Mouse (Mus musculus) forebrain, embryonic 16.5 days (tissue): ENCODE results near the gene Asb18. TPM values are rescaled to one million over a fixed set of nuclear protein-coding genes. Genes with fewer than 3 reads are reported as not detected.

Experiments used
- ATAC-seq: fragments of 200-750 bp; cut with Nextera tagmentation; 2 replicates; pipeline ENCODE4 v1.8.0; 2017; ENCODE audit warnings: mild to moderate bottlenecking, moderate library complexity
- H3K27ac ChIP-seq: fragments of 300-500 bp; sonication (generic); 2 replicates; pipeline ENCODE4 v1.5.1; 2014; ENCODE audit warnings: low read length, control low read depth
- H3K27me3 ChIP-seq: fragments of 300-500 bp; sonication (generic); replicated peaks from 2 replicates; pipeline ENCODE4 v1.6.1; 2014; ENCODE audit warnings: low read length; ENCODE audit not compliant: control insufficient read depth, insufficient read depth
- H3K36me3 ChIP-seq: fragments of 300-500 bp; sonication (generic); 2 replicates; pipeline ENCODE4 v1.6.1; 2014; ENCODE audit not compliant: control insufficient read depth, insufficient read depth
- H3K4me1 ChIP-seq: fragments of 300-500 bp; sonication (generic); replicated peaks from 2 replicates; pipeline ENCODE4 v1.6.1; 2014; ENCODE audit warnings: low read length; ENCODE audit not compliant: control insufficient read depth, insufficient read depth
- H3K4me2 ChIP-seq: fragments of 300-500 bp; sonication (generic); 2 replicates; pipeline ENCODE4 v1.6.1; 2014; ENCODE audit warnings: mild to moderate bottlenecking, low read length, control low read depth
- H3K4me3 ChIP-seq: fragments of 300-500 bp; sonication (generic); replicated peaks from 2 replicates; pipeline ENCODE4 v1.5.1; 2014; ENCODE audit warnings: mild to moderate bottlenecking, low read length, control low read depth
- H3K9ac ChIP-seq: fragments of 300-500 bp; sonication (generic); replicated peaks from 2 replicates; pipeline ENCODE4 v1.6.1; 2014; ENCODE audit warnings: low read depth, low read length, control low read depth
- H3K9me3 ChIP-seq: fragments of 300-500 bp; sonication (generic); 2 replicates; pipeline ENCODE4 v1.6.1; 2016; ENCODE audit warnings: low read length; ENCODE audit not compliant: control insufficient read depth
- WGBS: fragments of 180-500 bp; shearing (Covaris S2); extraction: QIAGEN DNeasy Blood & Tissue Kit; methylation state at CpG from one replicate; pipeline ENCODE4 v1.1.7; 2014; 5-methylcytosine and 5-hydroxymethylcytosine counted together
- polyA plus RNA-seq: library from polyadenylated mRNA; unstranded; fragments of >200 nt; fragmentation: Nextera tagmentation; extraction: Ambion mirVana; gene quantifications from 2 replicates; pipeline ENCODE4 v1.2.1, GENCODE M21; 2015

Gene Asb18
- 0.14 and 0.33 TPM in 2 replicates for polyA plus RNA-seq

DNA sequence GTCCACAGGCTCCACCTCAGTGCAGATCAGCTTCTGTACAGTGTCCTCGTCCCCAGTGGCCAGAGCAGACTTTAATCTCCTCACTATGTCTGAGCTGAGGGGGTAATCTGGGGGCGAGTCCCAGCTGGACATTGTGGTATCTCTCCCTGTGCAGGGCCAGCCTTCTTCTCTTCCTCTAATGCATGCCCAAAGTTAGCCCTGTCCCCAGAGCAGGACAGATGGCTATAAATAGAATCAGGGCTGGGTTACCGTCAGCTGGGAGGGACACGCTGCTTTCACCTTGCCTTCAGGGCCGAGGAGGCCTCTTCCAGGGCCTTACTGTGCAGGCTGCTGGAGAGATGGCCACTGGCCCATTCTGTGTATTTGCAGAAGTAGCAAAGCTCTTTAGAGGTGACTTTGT is at the start of gene Asb18:
Gene Asb18, minus strand, starts transcription at position 221 of the 400 bp plus-strand sequence.
- 85% methylated on average over 5 of the region's 5 CpGs for WGBS

DNA sequence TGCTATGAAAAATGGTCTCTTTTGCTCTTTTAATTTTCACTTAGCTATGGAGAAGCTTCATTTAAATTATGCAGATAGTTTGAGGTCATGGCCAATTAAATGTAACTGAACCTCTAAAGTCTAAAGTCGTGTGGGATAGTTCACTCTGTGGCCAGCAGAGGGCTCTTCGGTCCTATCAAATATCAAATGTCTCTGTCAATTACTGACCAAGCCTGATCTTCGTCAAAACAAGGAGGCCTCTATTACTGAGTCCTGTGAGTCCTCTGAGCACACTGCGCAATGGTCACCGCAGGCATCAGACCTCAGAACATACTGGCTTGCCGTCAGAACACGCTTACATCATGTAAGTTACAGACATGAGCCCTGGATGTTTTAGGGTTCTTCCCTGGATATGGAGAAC is 46.1 kb upstream of the Asb18 start:
- Histone ChIP-seq H3K9ac (no peak overlapping the region), H3K9me3 (no peaks in the 10 kb centered on the region), H3K27ac (no peak overlapping the region), H3K4me1 (no peaks in the 10 kb centered on the region), H3K27me3 (no peaks in the 10 kb centered on the region; the same call in 1 of the 2 replicates), H3K4me2 (no peak overlapping the region), H3K4me3 (no peak overlapping the region), H3K36me3 (no peaks in the 10 kb centered on the region)
- 13% methylated on average over 7 of the region's 7 CpGs for WGBS
- peak; percentile 61 for ATAC-seq

More for the DNA sequence above, at the start of gene Asb18:
- no peak within 1 kb of the TSS for H3K4me3 ChIP-seq
- H3K36me3 ChIP-seq, result no peaks in the 10 kb centered on the region
- H3K4me1 ChIP-seq, result peaks cover 3% of the 10 kb centered on the region; the same call in 1 of the 2 replicates
- no peak within 1 kb of the TSS for H3K9ac ChIP-seq
- H3K4me2 ChIP-seq, result no peak within 1 kb of the TSS
- no peak within 1 kb of the TSS for H3K27ac ChIP-seq
- ATAC-seq, result no peak
- no peaks in the 10 kb centered on the region; the same call in 1 of the 2 replicates for H3K27me3 ChIP-seq
- H3K9me3 ChIP-seq, result no peaks in the 10 kb centered on the region

DNA sequence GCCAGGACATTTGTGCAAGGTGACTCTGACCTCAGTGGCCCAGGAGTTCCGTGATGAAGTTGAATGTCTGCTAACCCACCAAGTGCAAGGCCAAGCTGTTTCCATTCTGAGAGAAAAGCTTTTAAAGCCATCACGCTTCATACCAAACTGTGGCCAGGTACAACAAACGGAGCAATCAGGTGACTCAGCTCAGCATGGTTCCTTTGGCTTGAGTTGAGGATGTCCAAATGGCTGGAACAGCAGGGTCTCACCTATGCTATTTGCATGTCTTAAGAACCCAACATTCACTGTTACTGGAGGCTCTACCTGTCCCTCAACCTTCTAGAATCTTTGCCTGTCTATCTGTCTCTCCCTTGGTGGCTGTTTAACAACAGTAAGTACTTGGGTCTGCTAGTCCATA is 45.6 kb upstream of the Asb18 start:
- Histone ChIP-seq H3K36me3 (no peaks in the 10 kb centered on the region), H3K9ac (no peak overlapping the region), H3K27ac (no peak overlapping the region), H3K9me3 (no peaks in the 10 kb centered on the region), H3K4me3 (no peak overlapping the region), H3K4me1 (no peaks in the 10 kb centered on the region), H3K27me3 (no peaks in the 10 kb centered on the region; the same call in 1 of the 2 replicates), H3K4me2 (no peak overlapping the region)
- 59% methylated on average over 3 of the region's 3 CpGs for WGBS
- ATAC-seq, result no peak

DNA sequence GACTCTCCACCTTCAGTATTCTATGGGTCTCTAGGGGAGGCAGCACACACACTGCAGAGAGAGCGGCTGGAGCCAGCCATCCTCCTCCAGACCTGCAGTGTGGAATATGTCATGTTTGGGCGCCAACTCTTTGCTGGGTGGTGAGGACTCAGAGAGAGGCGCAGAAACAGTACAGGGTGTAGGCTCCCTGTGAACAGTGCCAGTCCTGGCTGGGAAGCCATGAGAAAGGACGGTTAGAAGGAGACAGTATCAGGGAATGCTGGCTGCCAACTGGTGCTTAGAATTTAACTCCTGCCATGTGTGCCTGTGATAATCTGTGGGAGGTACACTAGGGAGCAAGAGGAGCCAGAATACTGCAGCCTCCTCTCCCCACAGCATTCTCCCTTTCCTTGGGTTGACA is 40.5 kb upstream of the Asb18 start:
- H3K27ac ChIP-seq, result no peak overlapping the region
- H3K36me3 ChIP-seq, result no peaks in the 10 kb centered on the region
- ATAC-seq, result no peak
- H3K4me2 ChIP-seq, result no peak overlapping the region
- WGBS, result 82% methylated on average over 4 of the region's 4 CpGs
- no peaks in the 10 kb centered on the region; the same call in 1 of the 2 replicates for H3K27me3 ChIP-seq
- no peak overlapping the region for H3K4me3 ChIP-seq
- H3K4me1 ChIP-seq, result peaks cover 5% of the 10 kb centered on the region; the same call in 1 of the 2 replicates
- no peaks in the 10 kb centered on the region for H3K9me3 ChIP-seq
- no peak overlapping the region for H3K9ac ChIP-seq

- WGBS, result 42% methylated on average over 5 of the region's 5 CpGs
- Histone ChIP-seq H3K27ac (no peak overlapping the region), H3K27me3 (no peaks in the 10 kb centered on the region), H3K4me3 (no peak overlapping the region), H3K9me3 (no peaks in the 10 kb centered on the region), H3K4me2 (no peak overlapping the region), H3K36me3 (no peaks in the 10 kb centered on the region), H3K9ac (no peak overlapping the region), H3K4me1 (peaks cover 7% of the 10 kb centered on the region; the same call in 1 of the 2 replicates)
- no peak for ATAC-seq
These were observed 36.9 kb upstream of the Asb18 start for GRCm38 (mm10) chr1:90051347-90051746.

DNA sequence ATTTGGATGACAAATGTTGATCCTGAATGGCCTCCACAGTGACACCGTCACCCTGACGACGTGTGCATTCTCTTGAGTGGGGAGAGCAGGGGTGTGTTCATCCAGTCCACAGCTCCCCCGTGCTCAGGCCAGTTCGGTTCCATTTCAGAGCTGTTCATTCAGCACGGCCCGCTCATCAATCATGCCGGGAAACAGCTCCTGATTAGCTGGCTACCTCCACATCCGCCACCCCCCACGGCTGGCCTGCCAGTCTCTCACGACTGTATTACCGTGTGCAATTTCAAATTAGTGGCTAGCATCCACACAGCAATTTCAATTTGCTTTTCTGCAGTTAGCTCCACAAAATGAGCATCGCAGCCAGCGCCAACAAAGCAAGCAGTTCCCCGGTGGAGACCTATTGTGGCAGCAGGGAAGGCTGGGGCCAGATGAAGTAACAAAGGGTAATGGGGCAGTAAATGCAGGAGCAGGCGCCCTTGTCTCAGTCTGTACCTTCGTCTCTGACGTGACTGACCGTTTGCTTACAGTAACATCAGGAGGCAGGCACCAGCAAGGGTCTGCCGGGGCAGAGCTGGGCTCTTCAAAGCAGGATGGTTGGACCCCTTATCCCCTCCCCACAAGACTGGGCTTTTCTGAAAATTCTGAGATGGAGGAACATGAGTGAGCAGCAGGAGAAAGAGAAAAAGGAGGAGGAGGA is 35.7 kb upstream of the Asb18 start:
- ATAC-seq, result no peak
- Histone ChIP-seq H3K27me3 (no peaks in the 10 kb centered on the region), H3K36me3 (no peaks in the 10 kb centered on the region), H3K4me3 (no peak overlapping the region), H3K27ac (no peak overlapping the region), H3K4me1 (peaks cover 10% of the 10 kb centered on the region; the same call in 1 of the 2 replicates), H3K9me3 (no peaks in the 10 kb centered on the region), H3K9ac (no peak overlapping the region), H3K4me2 (no peak overlapping the region)
- 23% methylated on average over 20 of the region's 20 CpGs for WGBS

DNA sequence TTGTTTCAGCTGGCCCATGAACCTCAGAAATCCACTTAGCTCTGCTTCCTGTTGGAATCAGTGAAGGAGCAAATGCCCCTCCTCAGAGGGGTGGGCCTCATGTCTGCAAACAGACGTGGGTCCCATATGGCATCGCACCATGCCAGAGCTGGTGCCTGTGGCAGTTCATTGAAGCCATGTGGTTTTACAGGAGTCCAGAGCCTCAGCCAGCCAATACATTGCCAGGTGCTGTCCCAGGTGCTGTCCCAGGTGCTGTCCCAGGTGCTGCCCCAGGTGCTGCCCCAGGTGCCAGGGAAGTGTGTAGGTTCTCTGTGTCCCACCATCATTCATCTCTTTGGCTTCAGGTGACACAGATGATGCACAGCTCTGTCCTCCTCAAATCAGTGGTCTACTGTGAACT is 13.8 kb upstream of the Asb18 start:
- no peak overlapping the region for H3K4me3 ChIP-seq
- 76% methylated on average over 2 of the region's 2 CpGs for WGBS

GRCm38 (mm10) chr1:90026945-90027344 is 12.5 kb upstream of the Asb18 start:
- Histone ChIP-seq H3K4me3 (no peak overlapping the region), H3K27me3 (peaks cover 2% of the 10 kb centered on the region; the same call in 1 of the 2 replicates), H3K4me1 (peaks cover 3% of the 10 kb centered on the region; the same call in 1 of the 2 replicates), H3K27ac (no peak overlapping the region), H3K36me3 (no peaks in the 10 kb centered on the region), H3K9me3 (no peaks in the 10 kb centered on the region), H3K9ac (no peak overlapping the region), H3K4me2 (no peak overlapping the region)
- WGBS, result 22% methylated on average over 3 of the region's 3 CpGs
- no peak for ATAC-seq

More for the DNA sequence above, 13.8 kb upstream of the Asb18 start:
- H3K27me3 ChIP-seq, result no peaks in the 10 kb centered on the region
- H3K4me1 ChIP-seq, result peaks cover 3% of the 10 kb centered on the region; the same call in 1 of the 2 replicates
- H3K9ac ChIP-seq, result no peak overlapping the region
- no peaks in the 10 kb centered on the region for H3K36me3 ChIP-seq
- no peak overlapping the region for H3K4me2 ChIP-seq
- no peak overlapping the region for H3K27ac ChIP-seq
- ATAC-seq, result no peak
- no peaks in the 10 kb centered on the region; the same call in 1 of the 2 replicates for H3K9me3 ChIP-seq

GRCm38 (mm10) chr1:90020336-90020735 is 5.9 kb upstream of the Asb18 start:
- H3K27me3 ChIP-seq, result peaks cover 2% of the 10 kb centered on the region; the same call in 1 of the 2 replicates
- no peaks in the 10 kb centered on the region for H3K9me3 ChIP-seq
- no peaks in the 10 kb centered on the region for H3K36me3 ChIP-seq
- H3K9ac ChIP-seq, result no peak overlapping the region
- no peak overlapping the region for H3K27ac ChIP-seq
- no peak overlapping the region for H3K4me3 ChIP-seq
- ATAC-seq, result no peak
- no peak overlapping the region for H3K4me2 ChIP-seq
- WGBS, result 78% methylated on average over 5 of the region's 5 CpGs
- H3K4me1 ChIP-seq, result peaks cover 3% of the 10 kb centered on the region; the same call in 1 of the 2 replicates
